In genomic region chr7:142497775-142498174, GRCm38 (mm10) we compare ENCODE assay signal across 8 mouse cellular contexts. TPM values are rescaled to one million over a fixed set of nuclear protein-coding genes. Genes with fewer than 3 reads are reported as not detected.
DNase-seq lines count a peak whose midpoint lies in the region; ATAC-seq and TF ChIP-seq lines count a peak whose summit lies in the region.
"Had no signal": no experiment of that assay in that cellular context is flagged by ENCODE, and none has a peak within 500 bp of the region (broad histone marks: within the 10 kb centered on the region; RNA-seq: fewer than 3 reads in every experiment).

No protein-coding gene starts in this region.

- 96% methylated on average over 2 of the region's 2 CpGs for WGBS in kidney, postnatal 0 days
- WGBS in lung, embryonic 14.5 days: 91% methylated on average over 2 of the region's 2 CpGs
- 93% methylated on average over 2 of the region's 2 CpGs for WGBS in hindbrain, embryonic 16.5 days

- H3K27ac ChIP-seq in kidney, postnatal 0 days: no peak overlapping the region
- H3K27ac ChIP-seq in CH12.LX (ENCODE audit: insufficient read depth, low read depth): no peak overlapping the region
- no peak overlapping the region for H3K27ac ChIP-seq in lung, embryonic 14.5 days (ENCODE audit: low read depth)
- H3K27ac ChIP-seq in hindbrain, embryonic 16.5 days (ENCODE audit: low read depth, low read length): no peak overlapping the region
- H3K27ac ChIP-seq: hindbrain, embryonic 15.5 days had no signal

- TF ChIP-seq CTCF in kidney, postnatal 0 days (IDR thresholded peaks at IDR 0.05; ENCODE audit: low read depth): peak; percentile 62
- peak in 1 of 2 experiments; percentile 79; a peak in 2 of 4 replicates for TF ChIP-seq CTCF in CH12.LX (conservative IDR thresholded peaks at IDR 0.05 in 1 of 2, IDR thresholded peaks at IDR 0.05 in 1 of 2; ENCODE audit: low read depth in 2 of 2, low read length in 2 of 2)
- peak; percentile 53 for TF ChIP-seq CTCF in lung, embryonic 14.5 days (IDR thresholded peaks at IDR 0.05; ENCODE audit: low read depth)

- H3K9ac ChIP-seq in kidney, postnatal 0 days (ENCODE audit: low read depth, low read length): no peak overlapping the region
- H3K9ac ChIP-seq in CH12.LX (ENCODE audit: insufficient read depth, low read depth): no peak overlapping the region
- no peak overlapping the region for H3K9ac ChIP-seq in lung, embryonic 14.5 days
- H3K9ac ChIP-seq in hindbrain, embryonic 16.5 days (ENCODE audit: low read depth, low read length): no peak overlapping the region
- H3K9ac ChIP-seq: hindbrain, embryonic 15.5 days had no signal

- H3K4me2 ChIP-seq in kidney, postnatal 0 days (ENCODE audit: low read length): no peak overlapping the region
- no peak overlapping the region for H3K4me2 ChIP-seq in CH12.LX (ENCODE audit: insufficient read depth, low read depth, poor library complexity, severe bottlenecking)
- H3K4me2 ChIP-seq in lung, embryonic 14.5 days: no peak overlapping the region
- H3K4me2 ChIP-seq in hindbrain, embryonic 16.5 days (ENCODE audit: low read length): no peak overlapping the region
- H3K4me2 ChIP-seq: hindbrain, embryonic 15.5 days had no signal

- H3K79me2 ChIP-seq in CH12.LX (replicated peaks; ENCODE audit: control insufficient read depth, extremely low read depth, insufficient read depth, poor library complexity, severe bottlenecking): no peaks in the 10 kb centered on the region

- TF ChIP-seq POLR2A in CH12.LX (IDR thresholded peaks at IDR 0.05; ENCODE audit: low read depth, low read length): no peak

- peaks cover 5% of the 10 kb centered on the region; the same call in 1 of the 2 replicates for H3K36me3 ChIP-seq in kidney, postnatal 0 days (ENCODE audit: insufficient read depth, low read length)
- H3K36me3 ChIP-seq in CH12.LX (replicated peaks in 1 of 2; ENCODE audit: control insufficient read depth in 1 of 2, insufficient read depth in 1 of 2, low read length in 1 of 2): peaks cover 33 to 54% of the 10 kb centered on the region in 2 experiments
- peaks cover 11% of the 10 kb centered on the region; the same call in 1 of the 2 replicates for H3K36me3 ChIP-seq in lung, embryonic 14.5 days (ENCODE audit: insufficient read depth)
- no peaks in the 10 kb centered on the region for H3K36me3 ChIP-seq in hindbrain, embryonic 16.5 days (ENCODE audit: control insufficient read depth, insufficient read depth, low read length)
- H3K36me3 ChIP-seq: hindbrain, embryonic 15.5 days had no signal

- dilution Hi-C loops in CH12.LX (cut with MboI; ENCODE audit: extremely low pct_ligation_motif_present, extremely low pct_unique_long_range_greater_than_20kb, low sequenced_read_pairs): no loop called here

- peak; percentile 51 for DNase-seq in kidney, postnatal 0 days (ENCODE audit: low spot score)
- no peak for DNase-seq in kidney, adult 11 months
- DNase-seq in CH12.LX (ENCODE audit: extremely low read depth): no peak
- peak; percentile 36 to 57 for DNase-seq in cerebellum, postnatal 25 days
- DNase-seq in lung, embryonic 14.5 days: peak; percentile 53

- no peak for TF ChIP-seq EP300 in CH12.LX (IDR thresholded peaks at IDR 0.05; ENCODE audit: low read length)

- peak; percentile 78 for TF ChIP-seq RAD21 in CH12.LX (IDR thresholded peaks at IDR 0.05; ENCODE audit: low read depth, low read length)

- in situ Hi-C loops in CH12.LX (cut with MboI; ENCODE audit: low pct_ligation_motif_present, low pct_unique_long_range_greater_than_20kb, low sequenced_read_pairs): loop anchor here (5.0 kb wide), 1 partner anchor 55 kb away; the partner anchor contains the start of gene Tnni2

- no peaks in the 10 kb centered on the region for H3K27me3 ChIP-seq in kidney, postnatal 0 days (ENCODE audit: insufficient read depth, low read length)
- no peaks in the 10 kb centered on the region for H3K27me3 ChIP-seq in CH12.LX (replicated peaks)
- no peaks in the 10 kb centered on the region for H3K27me3 ChIP-seq in lung, embryonic 14.5 days (ENCODE audit: insufficient read depth, low read length)
- no peaks in the 10 kb centered on the region for H3K27me3 ChIP-seq in hindbrain, embryonic 16.5 days (replicated peaks; ENCODE audit: control insufficient read depth, insufficient read depth, low read length)
- H3K27me3 ChIP-seq: hindbrain, embryonic 15.5 days had no signal

- H3K9me3 ChIP-seq in kidney, postnatal 0 days (replicated peaks; ENCODE audit: low read length): no peaks in the 10 kb centered on the region
- no peaks in the 10 kb centered on the region for H3K9me3 ChIP-seq in CH12.LX (replicated peaks; ENCODE audit: low read length)
- H3K9me3 ChIP-seq in lung, embryonic 14.5 days (ENCODE audit: low read depth, low read length): no peaks in the 10 kb centered on the region
- no peaks in the 10 kb centered on the region for H3K9me3 ChIP-seq in hindbrain, embryonic 16.5 days (ENCODE audit: control insufficient read depth, low read length)
- H3K9me3 ChIP-seq: hindbrain, embryonic 15.5 days had no signal

- H3K4me1 ChIP-seq in kidney, postnatal 0 days (replicated peaks; ENCODE audit: insufficient read depth, low read length): peaks cover 8% of the 10 kb centered on the region; the same call in 1 of the 2 replicates
- H3K4me1 ChIP-seq in CH12.LX (ENCODE audit: control insufficient read depth in 1 of 2, insufficient read depth in 2 of 2): peaks cover 14 to 73% of the 10 kb centered on the region in 2 experiments
- 0 out of 2 replicates have a peak, but pooled peaks cover 2% of the 10 kb centered on the region for H3K4me1 ChIP-seq in lung, embryonic 14.5 days (ENCODE audit: insufficient read depth)
- no peaks in the 10 kb centered on the region for H3K4me1 ChIP-seq in hindbrain, embryonic 16.5 days (ENCODE audit: control insufficient read depth, insufficient read depth, low read depth, low read length)
- H3K4me1 ChIP-seq: hindbrain, embryonic 15.5 days had no signal

- no peak overlapping the region for H3K4me3 ChIP-seq in kidney, postnatal 0 days (replicated peaks; ENCODE audit: low read depth, low read length)
- H3K4me3 ChIP-seq in CH12.LX (replicated peaks in 1 of 3; ENCODE audit: low read depth in 2 of 3, low read length in 2 of 3, poor library complexity in 1 of 3): no peak overlapping the region
- H3K4me3 ChIP-seq in lung, embryonic 14.5 days (ENCODE audit: low read depth, low read length): no peak overlapping the region
- H3K4me3 ChIP-seq in hindbrain, embryonic 16.5 days (ENCODE audit: low read length): no peak overlapping the region
- H3K4me3 ChIP-seq: hindbrain, embryonic 15.5 days had no signal

- no peak for ATAC-seq in kidney, postnatal 0 days (replicated peaks; ENCODE audit: low FRiP score, low read depth)
- ATAC-seq in lung, embryonic 14.5 days (ENCODE audit: insufficient read depth): no peak
- no peak for ATAC-seq in hindbrain, embryonic 16.5 days
- ATAC-seq in activated CD4-positive, CD25-positive, alpha-beta regulatory T cell, adult 4 months: no peak

TF ChIP-seq in CH12.LX, 34 proteins besides CTCF, POLR2A, EP300 and RAD21:
- no peak for TF ChIP-seq MAFK (IDR thresholded peaks at IDR 0.05; ENCODE audit: insufficient replicate concordance, low read length)
- TF ChIP-seq CHD2 (IDR thresholded peaks at IDR 0.05; ENCODE audit: low read length): no peak
- peak; percentile 64; the same call in 1 of the 2 replicates for TF ChIP-seq MYC (IDR thresholded peaks at IDR 0.05; ENCODE audit: low read depth, low read length)
- no peak for TF ChIP-seq MEF2A (IDR thresholded peaks at IDR 0.05; ENCODE audit: borderline replicate concordance, low read depth, low read length)
- TF ChIP-seq SMC3 (IDR thresholded peaks at IDR 0.05; ENCODE audit: low read depth, low read length): peak; percentile 89
- 0 out of 2 replicates have a peak, but pooled peaks have one; percentile 17 for TF ChIP-seq ZC3H11A (IDR thresholded peaks at IDR 0.05; ENCODE audit: low read depth, low read length)

RNA-seq across cellular contexts. Expression of gene Tnnt3, which starts 0.9 kb away (rescaled TPM):
- polyA plus RNA-seq in kidney, postnatal 0 days (2015; fragmentation: Nextera tagmentation; extraction: Ambion mirVana): 3.4 TPM in 2 replicates
- total RNA-seq in CH12.LX (2012; rRNA removed) (1.5 and 3.1 TPM in 2 replicates), CH12.LX (2014; rRNA removed) (3.3 and 4.1 TPM in 2 replicates)
- 13.3 and 16.9 TPM in 2 replicates for polyA plus RNA-seq in CH12.LX (2012; ENCODE audit: insufficient read length, low read depth)
- 1.5 and 2.5 TPM in 2 replicates for polyA plus RNA-seq in lung, embryonic 14.5 days (2014; fragmentation: Nextera tagmentation; extraction: Ambion mirVana)
- polyA plus RNA-seq in hindbrain, embryonic 16.5 days (2015; fragmentation: Nextera tagmentation; extraction: Ambion mirVana): 3.1 and 25.7 TPM in 2 replicates
- 1 to 10 TPM; 2.8 to 3.0 TPM for polyA plus RNA-seq in activated CD4-positive, CD25-positive, alpha-beta regulatory T cell, adult 4 months (2017; shearing (Covaris generic))

RNA-seq across cellular contexts. Expression of gene Mrpl23, which starts 34.7 kb away (rescaled TPM):
- 21.3 and 22.6 TPM in 2 replicates for polyA plus RNA-seq in kidney, postnatal 0 days (2015; fragmentation: Nextera tagmentation; extraction: Ambion mirVana)
- total RNA-seq in CH12.LX (2012; rRNA removed) (58.9 and 71.2 TPM in 2 replicates), CH12.LX (2014; rRNA removed) (60.7 and 70.8 TPM in 2 replicates)
- polyA plus RNA-seq in CH12.LX (2012; ENCODE audit: insufficient read length, low read depth): 7.5 and 8.3 TPM in 2 replicates
- polyA plus RNA-seq in lung, embryonic 14.5 days (2014; fragmentation: Nextera tagmentation; extraction: Ambion mirVana): 20.3 and 31.0 TPM in 2 replicates
- 22.3 and 26.2 TPM in 2 replicates for polyA plus RNA-seq in hindbrain, embryonic 16.5 days (2015; fragmentation: Nextera tagmentation; extraction: Ambion mirVana)
- polyA plus RNA-seq in activated CD4-positive, CD25-positive, alpha-beta regulatory T cell, adult 4 months (2017; shearing (Covaris generic)): 10 to 100 TPM; 10.2 to 31.9 TPM

RNA-seq across cellular contexts. Expression of gene Lsp1, which starts 37.2 kb away (rescaled TPM):
- 161 and 165 TPM in 2 replicates for polyA plus RNA-seq in kidney, postnatal 0 days (2015; fragmentation: Nextera tagmentation; extraction: Ambion mirVana)
- total RNA-seq in CH12.LX (2012; rRNA removed) (314 and 364 TPM in 2 replicates), CH12.LX (2014; rRNA removed) (367 and 377 TPM in 2 replicates)
- 715 and 732 TPM in 2 replicates for polyA plus RNA-seq in CH12.LX (2012; ENCODE audit: insufficient read length, low read depth)
- 98.0 and 99.6 TPM in 2 replicates for polyA plus RNA-seq in lung, embryonic 14.5 days (2014; fragmentation: Nextera tagmentation; extraction: Ambion mirVana)
- polyA plus RNA-seq in hindbrain, embryonic 16.5 days (2015; fragmentation: Nextera tagmentation; extraction: Ambion mirVana): 5.5 and 6.0 TPM in 2 replicates
- 1,000 to 10,000 TPM; 1,487 to 1,560 TPM for polyA plus RNA-seq in activated CD4-positive, CD25-positive, alpha-beta regulatory T cell, adult 4 months (2017; shearing (Covaris generic))

RNA-seq across cellular contexts. Expression of gene Tnni2, which starts 56.2 kb away (rescaled TPM):
- polyA plus RNA-seq in kidney, postnatal 0 days (2015; fragmentation: Nextera tagmentation; extraction: Ambion mirVana): 2.2 and 3.0 TPM in 2 replicates
- total RNA-seq in CH12.LX (2012; rRNA removed) (35.0 and 50.1 TPM in 2 replicates), CH12.LX (2014; rRNA removed) (74.0 and 77.4 TPM in 2 replicates)
- 88.1 and 154 TPM in 2 replicates for polyA plus RNA-seq in CH12.LX (2012; ENCODE audit: insufficient read length, low read depth)
- 0.86 and 1.6 TPM in 2 replicates for polyA plus RNA-seq in lung, embryonic 14.5 days (2014; fragmentation: Nextera tagmentation; extraction: Ambion mirVana)
- polyA plus RNA-seq in hindbrain, embryonic 16.5 days (2015; fragmentation: Nextera tagmentation; extraction: Ambion mirVana): 2.0 and 22.5 TPM in 2 replicates
- polyA plus RNA-seq in activated CD4-positive, CD25-positive, alpha-beta regulatory T cell, adult 4 months (2017; shearing (Covaris generic)): not detected

Comparison
In these comparisons a context has a peak if more than half of its experiments do, and no peak if none do; other contexts are left out.
1. DNase-seq: peak in kidney, postnatal 0 days (single experiment), cerebellum, postnatal 25 days (2 of 2) and lung, embryonic 14.5 days (single experiment); none in kidney, adult 11 months (single experiment) and CH12.LX (single experiment).
2. RNA of gene Lsp1, which starts 37.2 kb away (polyA plus RNA-seq): 1,487 to 1,560 TPM in activated CD4-positive, CD25-positive, alpha-beta regulatory T cell, adult 4 months, 715 to 732 TPM in CH12.LX, 161 to 165 TPM in kidney, postnatal 0 days and 98.0 to 99.6 TPM in lung, embryonic 14.5 days; 5.5 to 6.0 TPM in hindbrain, embryonic 16.5 days; every median in the first group is over 10 times any median in the second.